Mouse (Mus musculus): Measurements from ENCODE around the gene Tcf19.

DNA sequence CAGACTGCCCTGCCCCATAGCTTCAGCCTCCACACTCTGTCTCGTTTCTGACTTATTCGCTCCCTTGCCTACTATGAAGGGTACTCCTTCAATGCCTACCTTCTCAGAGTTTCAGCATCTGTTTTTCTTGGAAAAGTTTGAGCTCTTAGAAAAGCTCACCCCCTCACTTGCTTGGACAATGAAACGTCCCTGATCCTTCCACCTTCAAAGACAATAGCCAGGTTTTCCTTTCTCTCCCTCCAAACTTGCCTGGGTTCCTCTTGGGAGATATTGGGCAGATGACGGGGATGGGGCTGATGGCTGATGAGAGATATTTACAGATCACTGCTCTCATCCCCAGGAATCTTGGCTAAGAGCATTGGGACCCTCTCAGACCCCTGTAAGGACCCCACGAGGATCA is 37.7 kb upstream of the Tcf19 start:
- TF ChIP-seq GATA1 (IDR thresholded peaks at IDR 0.05; ENCODE audit: low read length) = no peak
- no peak for TF ChIP-seq TAL1 (IDR thresholded peaks at IDR 0.05; ENCODE audit: low read length)
